Mouse (Mus musculus): Measurements from ENCODE around the gene Egfl8. TPM values are rescaled to one million over a fixed set of nuclear protein-coding genes. Genes with fewer than 3 reads are reported as not detected.
A peak's percentile ranks its signal among the peaks of the same experiment; 100 is the strongest.

Gene Egfl8
- polyA plus RNA-seq, 1 experiment, result 0.51 TPM

GRCm38 (mm10) chr17:34658145-34658544, 42.4 kb upstream of the Egfl8 start:
- TF ChIP-seq POLR2A (IDR thresholded peaks at IDR 0.05; ENCODE audit: low read depth, low read length) (no peak), CTCF (IDR thresholded peaks at IDR 0.05; ENCODE audit: borderline replicate concordance, insufficient read depth, low read length) (no peak)
- Histone ChIP-seq H3K27ac (ENCODE audit: insufficient read depth, low read length) (no peak overlapping the region), H3K4me1 (ENCODE audit: control insufficient read depth, insufficient read depth, low read length) (peaks cover 3% of the 10 kb centered on the region; the same call in 1 of the 2 replicates), H3K4me3 (ENCODE audit: insufficient read depth, low read length) (no peak overlapping the region)

GRCm38 (mm10) chr17:34657271-34657670, 41.5 kb upstream of the Egfl8 start:
- TF ChIP-seq CTCF (IDR thresholded peaks at IDR 0.05; ENCODE audit: borderline replicate concordance, insufficient read depth, low read length) (no peak), POLR2A (IDR thresholded peaks at IDR 0.05; ENCODE audit: low read depth, low read length) (no peak)
- peaks cover 3% of the 10 kb centered on the region; the same call in 1 of the 2 replicates for H3K4me1 ChIP-seq (ENCODE audit: control insufficient read depth, insufficient read depth, low read length)
- H3K4me3 ChIP-seq (ENCODE audit: insufficient read depth, low read length), result no peak overlapping the region
- H3K27ac ChIP-seq (ENCODE audit: insufficient read depth, low read length), result no peak overlapping the region

- TF ChIP-seq POLR2A (IDR thresholded peaks at IDR 0.05; ENCODE audit: low read depth, low read length) (no peak), CTCF (IDR thresholded peaks at IDR 0.05; ENCODE audit: borderline replicate concordance, insufficient read depth, low read length) (no peak)
- Histone ChIP-seq H3K4me1 (ENCODE audit: control insufficient read depth, insufficient read depth, low read length) (peaks cover 3% of the 10 kb centered on the region; the same call in 1 of the 2 replicates), H3K4me3 (ENCODE audit: insufficient read depth, low read length) (no peak overlapping the region), H3K27ac (ENCODE audit: insufficient read depth, low read length) (no peak overlapping the region)
Measured at GRCm38 (mm10) chr17:34656666-34657065, 40.9 kb upstream of the Egfl8 start.

- Histone ChIP-seq H3K4me3 (ENCODE audit: insufficient read depth, low read length) (no peak overlapping the region), H3K27ac (ENCODE audit: insufficient read depth, low read length) (peak overlapping the region; percentile 6; the same call in 1 of the 2 replicates), H3K4me1 (ENCODE audit: control insufficient read depth, insufficient read depth, low read length) (peaks cover 3% of the 10 kb centered on the region; the same call in 1 of the 2 replicates)
- TF ChIP-seq POLR2A (IDR thresholded peaks at IDR 0.05; ENCODE audit: low read depth, low read length) (no peak), CTCF (IDR thresholded peaks at IDR 0.05; ENCODE audit: borderline replicate concordance, insufficient read depth, low read length) (no peak; the same call in 1 of the 2 replicates)
Measured at GRCm38 (mm10) chr17:34655581-34655991, 39.8 kb upstream of the Egfl8 start.

GRCm38 (mm10) chr17:34655160-34655559, 39.4 kb upstream of the Egfl8 start:
- peaks cover 3% of the 10 kb centered on the region; the same call in 1 of the 2 replicates for H3K4me1 ChIP-seq (ENCODE audit: control insufficient read depth, insufficient read depth, low read length)
- no peak overlapping the region for H3K4me3 ChIP-seq (ENCODE audit: insufficient read depth, low read length)
- TF ChIP-seq POLR2A (IDR thresholded peaks at IDR 0.05; ENCODE audit: low read depth, low read length) (no peak), CTCF (IDR thresholded peaks at IDR 0.05; ENCODE audit: borderline replicate concordance, insufficient read depth, low read length) (no peak)
- H3K27ac ChIP-seq (ENCODE audit: insufficient read depth, low read length), result peak overlapping the region; percentile 6; the same call in 1 of the 2 replicates

- Histone ChIP-seq H3K27ac (ENCODE audit: insufficient read depth, low read length) (no peak overlapping the region), H3K4me3 (ENCODE audit: insufficient read depth, low read length) (no peak overlapping the region), H3K4me1 (ENCODE audit: control insufficient read depth, insufficient read depth, low read length) (peaks cover 3% of the 10 kb centered on the region; the same call in 1 of the 2 replicates)
- TF ChIP-seq CTCF (IDR thresholded peaks at IDR 0.05; ENCODE audit: borderline replicate concordance, insufficient read depth, low read length) (no peak), POLR2A (IDR thresholded peaks at IDR 0.05; ENCODE audit: low read depth, low read length) (no peak)
Measured at GRCm38 (mm10) chr17:34654392-34654791, 38.6 kb upstream of the Egfl8 start.

GRCm38 (mm10) chr17:34653746-34654285, 38.0 kb upstream of the Egfl8 start:
- H3K27ac ChIP-seq (ENCODE audit: insufficient read depth, low read length), result no peak overlapping the region
- H3K4me3 ChIP-seq (ENCODE audit: insufficient read depth, low read length), result no peak overlapping the region
- H3K4me1 ChIP-seq (ENCODE audit: control insufficient read depth, insufficient read depth, low read length), result peaks cover 3% of the 10 kb centered on the region; the same call in 1 of the 2 replicates
- no peak for TF ChIP-seq POLR2A (IDR thresholded peaks at IDR 0.05; ENCODE audit: low read depth, low read length)
- TF ChIP-seq CTCF (IDR thresholded peaks at IDR 0.05; ENCODE audit: borderline replicate concordance, insufficient read depth, low read length), result no peak

GRCm38 (mm10) chr17:34652985-34653384, 37.2 kb upstream of the Egfl8 start:
- H3K27ac ChIP-seq (ENCODE audit: insufficient read depth, low read length), result no peak overlapping the region

GRCm38 (mm10) chr17:34652546-34652945, 36.8 kb upstream of the Egfl8 start:
- no peak overlapping the region for H3K27ac ChIP-seq (ENCODE audit: insufficient read depth, low read length)
- no peak overlapping the region for H3K4me3 ChIP-seq (ENCODE audit: insufficient read depth, low read length)
- peaks cover 8% of the 10 kb centered on the region; the same call in 1 of the 2 replicates for H3K4me1 ChIP-seq (ENCODE audit: control insufficient read depth, insufficient read depth, low read length)
- TF ChIP-seq POLR2A (IDR thresholded peaks at IDR 0.05; ENCODE audit: low read depth, low read length) (no peak), CTCF (IDR thresholded peaks at IDR 0.05; ENCODE audit: borderline replicate concordance, insufficient read depth, low read length) (no peak)

More at GRCm38 (mm10) chr17:34652985-34653384, 37.2 kb upstream of the Egfl8 start:
- no peak for TF ChIP-seq POLR2A (IDR thresholded peaks at IDR 0.05; ENCODE audit: low read depth, low read length)
- no peak for TF ChIP-seq CTCF (IDR thresholded peaks at IDR 0.05; ENCODE audit: borderline replicate concordance, insufficient read depth, low read length)
- no peak overlapping the region for H3K4me3 ChIP-seq (ENCODE audit: insufficient read depth, low read length)
- peaks cover 7% of the 10 kb centered on the region; the same call in 1 of the 2 replicates for H3K4me1 ChIP-seq (ENCODE audit: control insufficient read depth, insufficient read depth, low read length)

GRCm38 (mm10) chr17:34651507-34652221, 35.9 kb upstream of the Egfl8 start:
- H3K4me3 ChIP-seq (ENCODE audit: insufficient read depth, low read length), result no peak overlapping the region
- TF ChIP-seq CTCF (IDR thresholded peaks at IDR 0.05; ENCODE audit: borderline replicate concordance, insufficient read depth, low read length) (peak; percentile 54), POLR2A (IDR thresholded peaks at IDR 0.05; ENCODE audit: low read depth, low read length) (no peak)
- H3K4me1 ChIP-seq (ENCODE audit: control insufficient read depth, insufficient read depth, low read length), result peaks cover 8% of the 10 kb centered on the region; the same call in 1 of the 2 replicates
- no peak overlapping the region for H3K27ac ChIP-seq (ENCODE audit: insufficient read depth, low read length)

All from embryonic fibroblast, embryonic 13.5 days (primary cell).